Mouse (Mus musculus) E14TG2a.4 (cell line): Measurements from ENCODE around the gene Olfr805.

ENCODE experiments used
- H3K27me3 ChIP-seq: 2 replicates; pipeline ENCODE4 v1.6.1; 2014; ENCODE audit warnings: low read length, control low read depth; ENCODE audit not compliant: insufficient read depth
- H3K36me3 ChIP-seq: 2 replicates; pipeline ENCODE4 v1.6.1; 2014; ENCODE audit warnings: low read length, control low read depth; ENCODE audit not compliant: insufficient read depth
- H3K4me1 ChIP-seq: replicated peaks from 2 replicates; pipeline ENCODE4 v1.6.1; 2014; ENCODE audit warnings: low read depth, low read length, control low read depth
- H3K4me3 ChIP-seq: replicated peaks from 2 replicates; pipeline ENCODE4 v1.5.1; 2014; ENCODE audit warnings: mild to moderate bottlenecking, low read length
- H3K9me3 ChIP-seq: 2 replicates; pipeline ENCODE4 v1.6.1; 2014; ENCODE audit warnings: low read length, control low read depth
- CTCF ChIP-seq: conservative IDR thresholded peaks from 2 replicates; pipeline ENCODE4 v1.5.1; 2014; ENCODE audit warnings: low read length
- NANOG ChIP-seq: IDR thresholded peaks from 2 replicates; pipeline ENCODE4 v1.6.1; 2014; ENCODE audit warnings: borderline replicate concordance, low read length, mixed read lengths
- POU5F1 ChIP-seq: IDR thresholded peaks from 2 replicates; pipeline ENCODE4 v1.6.1; 2014; ENCODE audit warnings: low read length, borderline replicate concordance

Gene Olfr805

DNA sequence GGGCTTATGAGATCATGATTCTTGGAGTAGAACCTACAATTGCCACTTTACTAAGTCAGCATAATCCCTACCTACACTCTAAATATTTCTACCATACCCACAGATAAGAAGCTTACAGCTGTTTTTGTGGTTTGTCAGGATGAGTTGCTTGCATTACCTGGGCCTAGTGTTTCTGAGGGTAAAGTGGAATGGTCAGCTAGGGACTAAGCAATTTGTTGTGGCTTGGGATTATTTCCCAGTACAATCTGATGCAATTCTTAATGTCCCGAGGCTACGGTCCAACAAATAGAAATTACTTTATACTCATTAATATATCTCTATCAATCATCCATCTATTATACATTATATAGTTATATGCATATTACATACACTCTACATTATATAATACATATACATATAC lies at the start of gene Olfr805:
Olfr805 (minus strand) TSS at position 101 of the 400 bp plus-strand sequence.
- TF ChIP-seq POU5F1, result no peak
- no peak for TF ChIP-seq NANOG
- TF ChIP-seq CTCF, result no peak
- Histone ChIP-seq H3K4me3 (no peak within 1 kb of the TSS), H3K36me3 (no peaks in the 10 kb centered on the region), H3K4me1 (no peaks in the 10 kb centered on the region), H3K9me3 (peaks cover 3% of the 10 kb centered on the region), H3K27me3 (no peaks in the 10 kb centered on the region)

- Histone ChIP-seq H3K9me3 (no peaks in the 10 kb centered on the region), H3K4me1 (no peaks in the 10 kb centered on the region), H3K36me3 (no peaks in the 10 kb centered on the region), H3K4me3 (no peak overlapping the region), H3K27me3 (no peaks in the 10 kb centered on the region)
- TF ChIP-seq NANOG (no peak), CTCF (no peak), POU5F1 (no peak)
Measured at GRCm38 (mm10) chr10:129778123-129778522, 48.9 kb upstream of the Olfr805 start.

GRCm38 (mm10) chr10:129774338-129774737 lies 45.2 kb upstream of the Olfr805 start, which contains the start of gene Olfr809:
TSS of gene Olfr809 (plus strand) at chr10:129774638.
- no peak within 1 kb of the TSS for H3K4me3 ChIP-seq
- no peak for TF ChIP-seq CTCF
- TF ChIP-seq NANOG, result no peak
- no peak for TF ChIP-seq POU5F1
- no peaks in the 10 kb centered on the region for H3K9me3 ChIP-seq
- no peaks in the 10 kb centered on the region for H3K27me3 ChIP-seq
- H3K4me1 ChIP-seq, result no peaks in the 10 kb centered on the region
- no peaks in the 10 kb centered on the region for H3K36me3 ChIP-seq

DNA sequence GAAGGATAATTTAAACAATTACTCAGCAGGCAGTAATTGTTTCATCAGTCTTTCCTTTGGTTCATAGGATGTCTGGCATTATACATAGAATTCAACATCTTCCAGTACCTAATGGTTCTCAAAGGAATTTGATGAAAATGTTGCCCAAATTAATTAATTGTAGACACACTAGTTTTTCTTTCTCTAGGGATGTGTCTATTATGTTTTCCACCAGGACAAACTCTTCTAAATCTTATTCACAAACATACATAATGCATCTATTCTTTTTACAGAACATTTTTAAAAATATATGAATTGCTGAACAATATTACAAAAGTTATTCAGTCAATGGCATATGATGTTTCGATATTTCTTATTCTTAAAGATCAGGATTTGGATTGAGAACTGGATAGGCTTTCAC lies 36.0 kb upstream of the Olfr805 start, which contains the start of gene Olfr808:
Olfr808 (plus strand) TSS at position 301 of the 400 bp plus-strand sequence.
- Histone ChIP-seq H3K36me3 (no peaks in the 10 kb centered on the region), H3K9me3 (no peaks in the 10 kb centered on the region), H3K27me3 (no peaks in the 10 kb centered on the region), H3K4me1 (no peaks in the 10 kb centered on the region), H3K4me3 (no peak within 1 kb of the TSS)
- TF ChIP-seq POU5F1 (no peak), NANOG (no peak), CTCF (no peak)

DNA sequence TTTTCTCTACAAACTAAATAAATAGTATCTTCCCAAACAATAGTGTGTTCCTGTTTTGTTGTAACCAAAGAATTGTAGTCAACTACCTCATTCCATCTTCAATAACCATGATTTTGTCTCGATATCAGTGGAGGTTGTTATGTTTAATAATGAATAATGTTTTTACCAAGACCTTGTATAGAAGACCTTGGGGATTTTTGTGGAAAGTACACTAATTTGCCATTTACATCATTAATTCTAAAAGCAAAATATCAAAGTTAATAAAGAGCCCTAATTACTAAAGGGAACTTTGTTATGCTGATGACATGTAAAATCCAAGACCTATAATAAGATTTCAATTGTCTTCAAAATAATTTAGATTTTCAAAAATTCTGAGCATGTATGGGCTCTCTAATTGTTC lies 28.5 kb upstream of the Olfr805 start, which contains the start of gene Olfr807:
Olfr807 (minus strand) TSS at position 101 of the 400 bp plus-strand sequence.
- H3K36me3 ChIP-seq, result no peaks in the 10 kb centered on the region
- no peaks in the 10 kb centered on the region for H3K27me3 ChIP-seq
- H3K4me1 ChIP-seq, result 0 out of 2 replicates have a peak, but pooled peaks cover 2% of the 10 kb centered on the region
- no peak for TF ChIP-seq CTCF
- TF ChIP-seq NANOG, result no peak
- TF ChIP-seq POU5F1, result no peak
- no peaks in the 10 kb centered on the region for H3K9me3 ChIP-seq
- H3K4me3 ChIP-seq, result no peak within 1 kb of the TSS

GRCm38 (mm10) chr10:129741821-129742220 lies 12.6 kb upstream of the Olfr805 start, which contains the start of gene Olfr806:
TSS of gene Olfr806 (minus strand) at chr10:129741921.
- no peaks in the 10 kb centered on the region for H3K27me3 ChIP-seq
- H3K36me3 ChIP-seq, result no peaks in the 10 kb centered on the region
- TF ChIP-seq CTCF (no peak), NANOG (no peak), POU5F1 (no peak)
- H3K9me3 ChIP-seq, result no peaks in the 10 kb centered on the region
- no peak within 1 kb of the TSS for H3K4me3 ChIP-seq
- H3K4me1 ChIP-seq, result no peaks in the 10 kb centered on the region

- no peaks in the 10 kb centered on the region for H3K9me3 ChIP-seq
Measured at GRCm38 (mm10) chr10:129702910-129703309, 26.3 kb downstream of the Olfr805 start, which contains the start of gene Olfr804. TSS of gene Olfr804 (plus strand) at chr10:129703210.

GRCm38 (mm10) chr10:129694186-129694585 lies 35.0 kb downstream of the Olfr805 start, which contains the start of gene Olfr803:
TSS of gene Olfr803 (minus strand) at chr10:129694286.
- Histone ChIP-seq H3K4me1 (no peaks in the 10 kb centered on the region), H3K9me3 (no peaks in the 10 kb centered on the region), H3K36me3 (no peaks in the 10 kb centered on the region), H3K4me3 (no peak within 1 kb of the TSS), H3K27me3 (no peaks in the 10 kb centered on the region)
- TF ChIP-seq CTCF (no peak), POU5F1 (no peak), NANOG (no peak)

More at GRCm38 (mm10) chr10:129702910-129703309, 26.3 kb downstream of the Olfr805 start, which contains the start of gene Olfr804:
- Histone ChIP-seq H3K27me3 (no peaks in the 10 kb centered on the region), H3K4me3 (no peak within 1 kb of the TSS), H3K36me3 (no peaks in the 10 kb centered on the region), H3K4me1 (no peaks in the 10 kb centered on the region)
- TF ChIP-seq NANOG, result no peak
- TF ChIP-seq POU5F1, result no peak
- no peak for TF ChIP-seq CTCF
